ENCODE assay signal across 18 mouse cellular contexts in genomic region chr5:39063061-39063460, GRCm38 (mm10).
DNase-seq lines count a peak whose midpoint lies in the region; ATAC-seq lines count a peak whose summit lies in the region.
"Had no signal": no experiment of that assay in that cellular context is flagged by ENCODE, and none has a peak within 500 bp of the region (broad histone marks: within the 10 kb centered on the region; RNA-seq: fewer than 3 reads in every experiment).

No protein-coding gene starts in this region.

- peak; percentile 99 for ATAC-seq in frontal cortex, adult (ENCODE audit: low TSS enrichment)
- ATAC-seq in megakaryocyte-erythroid progenitor cell, adult 5-6 weeks (replicated peaks; ENCODE audit: low FRiP score, low TSS enrichment, poor library complexity, severe bottlenecking), result no peak
- ATAC-seq in monocyte, adult 5-6 weeks (replicated peaks; ENCODE audit: insufficient number of reproducible peaks, low FRiP score, low TSS enrichment, poor library complexity, severe bottlenecking), result no peak
- ATAC-seq: forebrain, embryonic 16.5 days; liver, postnatal 0 days; lung, postnatal 0 days had no signal

- no peak for DNase-seq in frontal cortex, postnatal 25 days (ENCODE audit: low spot score in 2 of 2)
- DNase-seq in left cerebral cortex, adult 18-20 months (ENCODE audit: low spot score in 2 of 2), result peak; percentile 52 to 59
- DNase-seq in right cerebral cortex, adult 2 months (ENCODE audit: low spot score in 2 of 2), result peak; percentile 51 to 59
- no peak for DNase-seq in cerebellum, postnatal 14 days
- DNase-seq: adrenal gland, postnatal 10 days; cerebellum, adult 8-10 months; gastrocnemius, postnatal 10 days; heart, postnatal 4 days; kidney, adult 2 months; kidney, postnatal 10 days; liver, postnatal 0 days; spleen, adult 18-20 months; thymus, postnatal 25 days had no signal

Comparison
In these comparisons a context has a peak if more than half of its experiments do, and no peak if none do; other contexts are left out.
1. DNase-seq: peak in left cerebral cortex, adult 18-20 months (2 of 2) and right cerebral cortex, adult 2 months (2 of 2); none in frontal cortex, postnatal 25 days (0 of 2) and cerebellum, postnatal 14 days (0 of 2).